Mouse (Mus musculus) limb, embryonic 11.5 days (tissue): ENCODE results near the gene Dtnb. TPM values are rescaled to one million over a fixed set of nuclear protein-coding genes. Genes with fewer than 3 reads are reported as not detected.
A peak's percentile ranks its signal among the peaks of the same experiment; 100 is the strongest.

Experiments
- ATAC-seq: fragments of 200-750 bp; cut with Nextera tagmentation; 2 replicates; pipeline ENCODE4 v1.8.0; 2017; ENCODE audit warnings: low read depth; ENCODE audit not compliant: insufficient number of reproducible peaks, low FRiP score, low TSS enrichment
- DNase-seq: peaks from one replicate; pipeline ENCODE4 v3.0.0-alpha.2; 2015; ENCODE audit warnings: low spot score
- H3K27ac ChIP-seq: fragments of 300-500 bp; sonication (generic); replicated peaks from 2 replicates; pipeline ENCODE4 v1.5.1; 2014; ENCODE audit warnings: low read depth, mild to moderate bottlenecking, low read length
- H3K27me3 ChIP-seq: fragments of 300-500 bp; sonication (generic); 2 replicates; pipeline ENCODE4 v1.6.1; 2014; ENCODE audit warnings: mild to moderate bottlenecking, low read length, mixed read lengths; ENCODE audit not compliant: control insufficient read depth, insufficient read depth
- H3K36me3 ChIP-seq: fragments of 300-500 bp; sonication (generic); 2 replicates; pipeline ENCODE4 v1.6.1; 2014; ENCODE audit warnings: mild to moderate bottlenecking, low read length, moderate library complexity, mixed read lengths; ENCODE audit not compliant: control insufficient read depth, insufficient read depth
- H3K4me1 ChIP-seq: fragments of 300-500 bp; sonication (generic); 2 replicates; pipeline ENCODE4 v1.6.1; 2014; ENCODE audit warnings: low read length, mixed read lengths; ENCODE audit not compliant: control insufficient read depth, insufficient read depth
- H3K4me2 ChIP-seq: fragments of 300-500 bp; sonication (generic); 2 replicates; pipeline ENCODE4 v1.6.1; 2014; ENCODE audit warnings: low read depth, mild to moderate bottlenecking, moderate library complexity; ENCODE audit not compliant: severe bottlenecking
- H3K4me3 ChIP-seq: fragments of 300-500 bp; sonication (generic); 2 replicates; pipeline ENCODE4 v1.5.1; 2014; ENCODE audit warnings: low read depth, low read length
- H3K9ac ChIP-seq: fragments of 300-500 bp; sonication (generic); 2 replicates; pipeline ENCODE4 v1.6.1; 2014; ENCODE audit warnings: mild to moderate bottlenecking, low read length
- H3K9me3 ChIP-seq: fragments of 300-500 bp; sonication (generic); 2 replicates; pipeline ENCODE4 v1.6.1; 2016; ENCODE audit warnings: low read length; ENCODE audit not compliant: control insufficient read depth
- WGBS: fragments of 180-500 bp; shearing (Covaris S2); extraction: QIAGEN DNeasy Blood & Tissue Kit; methylation state at CpG from one replicate; pipeline ENCODE4 v1.1.7; 2014; 5-methylcytosine and 5-hydroxymethylcytosine counted together
- polyA plus RNA-seq: library from polyadenylated mRNA; unstranded; fragments of >200 nt; fragmentation: Nextera tagmentation; extraction: Ambion mirVana; gene quantifications from 2 replicates; pipeline ENCODE4 v1.2.1, GENCODE M21; 2014

Gene Dtnb
- polyA plus RNA-seq, 1 experiment from 2014 or later = 41.1 TPM

GRCm38 (mm10) chr12:3791257-3791656, 219.1 kb downstream of the Dtnb start:
- no peak overlapping the region for H3K4me3 ChIP-seq
- WGBS = 47% methylated on average over 7 of the region's 7 CpGs

GRCm38 (mm10) chr12:3791732-3792131, 219.6 kb downstream of the Dtnb start:
- under 1% methylated on average over 22 of the region's 22 CpGs for WGBS
- Histone ChIP-seq H3K27ac (no peak overlapping the region), H3K9me3 (no peaks in the 10 kb centered on the region), H3K4me2 (peak overlapping the region; percentile 45), H3K4me3 (peak overlapping the region; percentile 21), H3K36me3 (no peaks in the 10 kb centered on the region), H3K9ac (peak overlapping the region; percentile 51; the same call in 1 of the 2 replicates), H3K4me1 (peaks cover 21% of the 10 kb centered on the region), H3K27me3 (no peaks in the 10 kb centered on the region)
- ATAC-seq (peak; percentile 74; the same call in 1 of the 2 replicates), DNase-seq (peak; percentile 98)

More at GRCm38 (mm10) chr12:3791257-3791656, 219.1 kb downstream of the Dtnb start:
- no peaks in the 10 kb centered on the region for H3K9me3 ChIP-seq
- peaks cover 21% of the 10 kb centered on the region for H3K4me1 ChIP-seq
- DNase-seq = no peak
- H3K27me3 ChIP-seq = no peaks in the 10 kb centered on the region
- no peak overlapping the region for H3K9ac ChIP-seq
- no peak for ATAC-seq
- H3K27ac ChIP-seq = no peak overlapping the region
- H3K36me3 ChIP-seq = no peaks in the 10 kb centered on the region
- no peak overlapping the region for H3K4me2 ChIP-seq

GRCm38 (mm10) chr12:3792248-3792647, 220.1 kb downstream of the Dtnb start:
- H3K9ac ChIP-seq = peak overlapping the region; percentile 51; the same call in 1 of the 2 replicates
- 17% methylated on average over 8 of the region's 8 CpGs for WGBS
- peak overlapping the region; percentile 21; the same call in 1 of the 2 replicates for H3K4me3 ChIP-seq
- peaks cover 21% of the 10 kb centered on the region for H3K4me1 ChIP-seq
- no peak overlapping the region for H3K27ac ChIP-seq
- no peaks in the 10 kb centered on the region for H3K36me3 ChIP-seq
- H3K27me3 ChIP-seq = no peaks in the 10 kb centered on the region
- ATAC-seq (no peak), DNase-seq (no peak)
- no peaks in the 10 kb centered on the region for H3K9me3 ChIP-seq
- peak overlapping the region; percentile 45 for H3K4me2 ChIP-seq

GRCm38 (mm10) chr12:3795569-3795968, 223.4 kb downstream of the Dtnb start:
- Histone ChIP-seq H3K4me2 (no peak overlapping the region), H3K4me3 (no peak overlapping the region), H3K9me3 (no peaks in the 10 kb centered on the region), H3K27me3 (no peaks in the 10 kb centered on the region), H3K27ac (no peak overlapping the region), H3K36me3 (no peaks in the 10 kb centered on the region), H3K9ac (no peak overlapping the region), H3K4me1 (0 out of 2 replicates have a peak, but pooled peaks cover 5% of the 10 kb centered on the region)
- ATAC-seq (no peak), DNase-seq (no peak)
- 16% methylated on average over 3 of the region's 4 CpGs for WGBS

GRCm38 (mm10) chr12:3799551-3799950, 227.4 kb downstream of the Dtnb start:
- 76% methylated on average over 1 of the region's 1 CpGs for WGBS
- no peak for ATAC-seq
- H3K36me3 ChIP-seq = no peaks in the 10 kb centered on the region
- no peak overlapping the region for H3K9ac ChIP-seq
- H3K4me2 ChIP-seq = no peak overlapping the region
- H3K4me1 ChIP-seq = no peaks in the 10 kb centered on the region
- no peak overlapping the region for H3K27ac ChIP-seq
- no peaks in the 10 kb centered on the region for H3K9me3 ChIP-seq
- H3K27me3 ChIP-seq = peaks cover 3% of the 10 kb centered on the region; the same call in 1 of the 2 replicates
- H3K4me3 ChIP-seq = no peak overlapping the region
- DNase-seq = no peak

- Histone ChIP-seq H3K9ac (peak within 1 kb of the TSS; percentile 90), H3K4me1 (peaks cover 20% of the 10 kb centered on the region), H3K27ac (peak within 1 kb of the TSS; percentile 79), H3K36me3 (no peaks in the 10 kb centered on the region), H3K4me3 (peak within 1 kb of the TSS; percentile 75), H3K4me2 (peak within 1 kb of the TSS; percentile 68), H3K9me3 (no peaks in the 10 kb centered on the region), H3K27me3 (peaks cover 3% of the 10 kb centered on the region; the same call in 1 of the 2 replicates)
- DNase-seq (no peak), ATAC-seq (peak; percentile 4)
- 22% methylated on average over 4 of the region's 4 CpGs for WGBS
Observed at GRCm38 (mm10) chr12:3805852-3806251, 233.7 kb downstream of the Dtnb start, which contains the start of gene Dnmt3a. Gene Dnmt3a (plus strand): TSS chr12:3806007.

GRCm38 (mm10) chr12:3806271-3806684, 234.1 kb downstream of the Dtnb start:
- Histone ChIP-seq H3K4me2 (peak overlapping the region; percentile 68), H3K4me3 (peak overlapping the region; percentile 75), H3K4me1 (peaks cover 24% of the 10 kb centered on the region), H3K9me3 (no peaks in the 10 kb centered on the region), H3K27me3 (peaks cover 3% of the 10 kb centered on the region; the same call in 1 of the 2 replicates), H3K9ac (peak overlapping the region; percentile 90), H3K36me3 (no peaks in the 10 kb centered on the region), H3K27ac (peak overlapping the region; percentile 79)
- peak; percentile 79 for ATAC-seq
- under 1% methylated on average over 28 of the region's 41 CpGs for WGBS
- peak; percentile 86 for DNase-seq

GRCm38 (mm10) chr12:3806703-3807547, 234.7 kb downstream of the Dtnb start:
- Histone ChIP-seq H3K4me3 (peak overlapping the region; percentile 75), H3K27ac (peak overlapping the region; percentile 79), H3K4me1 (peaks cover 30% of the 10 kb centered on the region), H3K9ac (peak overlapping the region; percentile 90), H3K4me2 (peak overlapping the region; percentile 68), H3K36me3 (no peaks in the 10 kb centered on the region), H3K27me3 (peaks cover 3% of the 10 kb centered on the region; the same call in 1 of the 2 replicates), H3K9me3 (no peaks in the 10 kb centered on the region)
- WGBS = under 1% methylated on average over 56 of the region's 141 CpGs
- ATAC-seq (peak; percentile 17; the same call in 1 of the 2 replicates), DNase-seq (peak; percentile 66)
